Comparison of ENCODE assay signal across 21 mouse cellular contexts in genomic region chr4:62505991-62506390, GRCm38 (mm10). TPM values are rescaled to one million over a fixed set of nuclear protein-coding genes. Genes with fewer than 3 reads are reported as not detected.
A peak's percentile ranks its signal among the peaks of the same experiment; 100 is the strongest.
DNase-seq lines count a peak whose midpoint lies in the region; ATAC-seq and TF ChIP-seq lines count a peak whose summit lies in the region.
"Had no signal": no experiment of that assay in that cellular context is flagged by ENCODE, and none has a peak within 500 bp of the region (broad histone marks: within the 10 kb centered on the region; RNA-seq: fewer than 3 reads in every experiment).

No protein-coding gene starts in this region.

- DNase-seq in cerebellum, adult 9-11 months: peak; percentile 9
- no peak for DNase-seq in cerebellum, adult 11 months
- DNase-seq in liver, adult 2 months (ENCODE audit: extremely low read depth, low read depth, low spot score): peak; percentile 90
- DNase-seq in liver, postnatal 0 days: no peak
- DNase-seq in CH12.LX (ENCODE audit: extremely low read depth): no peak
- no peak for DNase-seq in right cerebral cortex, postnatal 36 days (ENCODE audit: low spot score in 2 of 2)
- DNase-seq: adrenal gland, postnatal 10 days; cerebellum, adult 18-20 months; cerebellum, postnatal 10 days; gastrocnemius, adult 2 months; gastrocnemius, postnatal 25 days; heart, postnatal 10 days had no signal

- dilution Hi-C loops in CH12.LX (cut with MboI; ENCODE audit: extremely low pct_ligation_motif_present, extremely low pct_unique_long_range_greater_than_20kb, low sequenced_read_pairs): no loop called here

- in situ Hi-C loops in CH12.LX (cut with MboI; ENCODE audit: low pct_ligation_motif_present, low pct_unique_long_range_greater_than_20kb, low sequenced_read_pairs): loop anchor here (5.0 to 10.0 kb wide), 2 partner anchors 79 to 101 kb away; partner anchors contain the start of genes Cdc26 and Prpf4

- TF ChIP-seq POLR2A in liver, adult 2 months (IDR thresholded peaks at IDR 0.05; ENCODE audit: extremely low read depth, insufficient read depth, low read length): no peak
- no peak for TF ChIP-seq POLR2A in CH12.LX (IDR thresholded peaks at IDR 0.05; ENCODE audit: low read depth, low read length)

- no peaks in the 10 kb centered on the region for H3K9me3 ChIP-seq in liver, postnatal 0 days (ENCODE audit: low read length)
- no peaks in the 10 kb centered on the region for H3K9me3 ChIP-seq in CH12.LX (replicated peaks; ENCODE audit: low read length)
- no peaks in the 10 kb centered on the region for H3K9me3 ChIP-seq in liver, embryonic 16.5 days (replicated peaks; ENCODE audit: control insufficient read depth, low read length)
- H3K9me3 ChIP-seq: embryonic facial prominence, embryonic 10.5 days; forebrain, embryonic 10.5 days; heart, embryonic 10.5 days; hindbrain, embryonic 10.5 days had no signal

- TF ChIP-seq CTCF in liver, adult 2 months (IDR thresholded peaks at IDR 0.05; ENCODE audit: low read depth, low read length): no peak
- no peak for TF ChIP-seq CTCF in liver, postnatal 0 days (IDR thresholded peaks at IDR 0.05; ENCODE audit: low read depth)
- no peak for TF ChIP-seq CTCF in CH12.LX (conservative IDR thresholded peaks at IDR 0.05 in 1 of 2, IDR thresholded peaks at IDR 0.05 in 1 of 2; ENCODE audit: low read depth in 2 of 2, low read length in 2 of 2)

- TF ChIP-seq RAD21 in CH12.LX (IDR thresholded peaks at IDR 0.05; ENCODE audit: low read depth, low read length): no peak

- peaks cover under 1% of the 10 kb centered on the region; the same call in 1 of the 2 replicates for H3K79me2 ChIP-seq in liver, adult 2 months (ENCODE audit: control insufficient read depth, insufficient read depth, low read length)
- no peaks in the 10 kb centered on the region for H3K79me2 ChIP-seq in CH12.LX (replicated peaks; ENCODE audit: control insufficient read depth, extremely low read depth, insufficient read depth, poor library complexity, severe bottlenecking)

- H3K27me3 ChIP-seq in liver, adult 2 months (ENCODE audit: control insufficient read depth, insufficient read depth, low read length): no peaks in the 10 kb centered on the region
- no peaks in the 10 kb centered on the region for H3K27me3 ChIP-seq in liver, postnatal 0 days (ENCODE audit: insufficient read depth, low read length)
- H3K27me3 ChIP-seq in CH12.LX (replicated peaks): no peaks in the 10 kb centered on the region
- H3K27me3 ChIP-seq in liver, embryonic 16.5 days (ENCODE audit: control insufficient read depth, insufficient read depth, low read depth, low read length): no peaks in the 10 kb centered on the region

- peak overlapping the region; percentile 37; the same call in 1 of the 2 replicates for H3K27ac ChIP-seq in liver, adult 2 months (replicated peaks; ENCODE audit: insufficient read depth, low read depth, low read length)
- H3K27ac ChIP-seq in liver, postnatal 0 days (ENCODE audit: low read depth): no peak overlapping the region
- H3K27ac ChIP-seq in CH12.LX (ENCODE audit: insufficient read depth, low read depth): no peak overlapping the region
- H3K27ac ChIP-seq in liver, embryonic 16.5 days (ENCODE audit: low read length): peak overlapping the region; percentile 27; the same call in 1 of the 2 replicates
- H3K27ac ChIP-seq: embryonic facial prominence, embryonic 10.5 days; forebrain, embryonic 10.5 days; gastrocnemius, adult 2 months; heart, embryonic 10.5 days; hindbrain, embryonic 10.5 days; hindbrain, embryonic 14.5 days had no signal

- TF ChIP-seq EP300 in liver, postnatal 0 days (IDR thresholded peaks at IDR 0.05; ENCODE audit: low read depth): no peak
- TF ChIP-seq EP300 in CH12.LX (IDR thresholded peaks at IDR 0.05; ENCODE audit: low read length): no peak

- peaks cover 41% of the 10 kb centered on the region for H3K4me1 ChIP-seq in liver, adult 2 months (ENCODE audit: control insufficient read depth, insufficient read depth, low read length)
- peaks cover 21% of the 10 kb centered on the region for H3K4me1 ChIP-seq in liver, postnatal 0 days (ENCODE audit: insufficient read depth)
- H3K4me1 ChIP-seq in CH12.LX (ENCODE audit: control insufficient read depth in 1 of 2, insufficient read depth in 2 of 2): peaks cover 0 to 14% of the 10 kb centered on the region in 2 experiments; a peak in 2 of 4 replicates
- peaks cover 30% of the 10 kb centered on the region for H3K4me1 ChIP-seq in liver, embryonic 16.5 days (ENCODE audit: control insufficient read depth, low read depth, low read length)

- H3K36me3 ChIP-seq in liver, adult 2 months (ENCODE audit: control insufficient read depth, insufficient read depth, low read length): peaks cover 19% of the 10 kb centered on the region
- H3K36me3 ChIP-seq in liver, postnatal 0 days (replicated peaks; ENCODE audit: insufficient read depth, low read length): peaks cover 42% of the 10 kb centered on the region
- H3K36me3 ChIP-seq in CH12.LX (replicated peaks in 1 of 2; ENCODE audit: control insufficient read depth in 1 of 2, insufficient read depth in 1 of 2, low read length in 1 of 2): peaks cover 33 to 43% of the 10 kb centered on the region in 2 experiments
- peaks cover 39% of the 10 kb centered on the region for H3K36me3 ChIP-seq in liver, embryonic 16.5 days (ENCODE audit: control insufficient read depth, insufficient read depth)

- H3K4me3 ChIP-seq in liver, adult 2 months (ENCODE audit: insufficient read depth, low read depth, low read length): no peak overlapping the region
- H3K4me3 ChIP-seq in liver, postnatal 0 days (ENCODE audit: low read depth, low read length): no peak overlapping the region
- H3K4me3 ChIP-seq in CH12.LX (replicated peaks in 1 of 3; ENCODE audit: low read depth in 2 of 3, low read length in 2 of 3, poor library complexity in 1 of 3): no peak overlapping the region
- no peak overlapping the region for H3K4me3 ChIP-seq in liver, embryonic 16.5 days (ENCODE audit: low read depth, low read length)
- H3K4me3 ChIP-seq: embryonic facial prominence, embryonic 10.5 days; erythroblast, embryonic 14.5 days; forebrain, embryonic 10.5 days; gastrocnemius, adult 2 months; heart, embryonic 10.5 days; hindbrain, embryonic 10.5 days had no signal

- 8% methylated on average over 3 of the region's 3 CpGs for WGBS in liver, adult 2 months
- WGBS in liver, postnatal 0 days (ENCODE audit: insufficient replicate concordance): 77% methylated on average over 3 of the region's 3 CpGs
- 73% methylated on average over 3 of the region's 3 CpGs for WGBS in liver, embryonic 16.5 days (ENCODE audit: insufficient replicate concordance)

- no peak overlapping the region for H3K9ac ChIP-seq in liver, adult 2 months (ENCODE audit: low read depth, low read length)
- H3K9ac ChIP-seq in liver, postnatal 0 days (replicated peaks): no peak overlapping the region
- no peak overlapping the region for H3K9ac ChIP-seq in CH12.LX (ENCODE audit: insufficient read depth, low read depth)
- H3K9ac ChIP-seq in liver, embryonic 16.5 days (ENCODE audit: low read depth, low read length): no peak overlapping the region
- H3K9ac ChIP-seq: hindbrain, embryonic 14.5 days had no signal

- no peak overlapping the region for H3K4me2 ChIP-seq in liver, postnatal 0 days (ENCODE audit: low read depth, low read length)
- H3K4me2 ChIP-seq in CH12.LX (ENCODE audit: insufficient read depth, low read depth, poor library complexity, severe bottlenecking): no peak overlapping the region
- no peak overlapping the region for H3K4me2 ChIP-seq in liver, embryonic 16.5 days (ENCODE audit: low read depth, low read length)
- H3K4me2 ChIP-seq: hindbrain, embryonic 14.5 days had no signal

- no peak for ATAC-seq in liver, postnatal 0 days
- ATAC-seq in liver, embryonic 16.5 days (ENCODE audit: low read depth): no peak
- ATAC-seq: forebrain, embryonic 14.5 days had no signal

RNA-seq across cellular contexts. Expression of gene Hdhd3, which starts 2.7 kb away (rescaled TPM):
- 14.0 and 14.9 TPM in 2 replicates for total RNA-seq in liver, adult 2 months (2014; rRNA removed)
- 61.4 and 73.7 TPM in 2 replicates for polyA plus RNA-seq in liver, adult 2 months (2012; rRNA removed)
- polyA plus RNA-seq in liver, postnatal 0 days (2015; fragmentation: Nextera tagmentation; extraction: Ambion mirVana): 19.7 and 20.3 TPM in 2 replicates
- total RNA-seq in CH12.LX (2012; rRNA removed) (4.7 and 6.1 TPM in 2 replicates), CH12.LX (2014; rRNA removed) (2.9 and 4.5 TPM in 2 replicates)
- polyA plus RNA-seq in CH12.LX (2012; ENCODE audit: insufficient read length, low read depth): 4.7 and 5.3 TPM in 2 replicates
- polyA plus RNA-seq in liver, embryonic 16.5 days (2015; fragmentation: Nextera tagmentation; extraction: Ambion mirVana): 9.0 and 9.5 TPM in 2 replicates

RNA-seq across cellular contexts. Expression of gene Alad, which starts 13.7 kb away (rescaled TPM):
- 114 and 123 TPM in 2 replicates for total RNA-seq in liver, adult 2 months (2014; rRNA removed)
- polyA plus RNA-seq in liver, adult 2 months (2012; rRNA removed): 328 and 437 TPM in 2 replicates
- 295 and 303 TPM in 2 replicates for polyA plus RNA-seq in liver, postnatal 0 days (2015; fragmentation: Nextera tagmentation; extraction: Ambion mirVana)
- total RNA-seq in CH12.LX (2012; rRNA removed) (79.0 and 84.2 TPM in 2 replicates), CH12.LX (2014; rRNA removed) (33.3 and 35.1 TPM in 2 replicates)
- 71.5 and 78.2 TPM in 2 replicates for polyA plus RNA-seq in CH12.LX (2012; ENCODE audit: insufficient read length, low read depth)
- polyA plus RNA-seq in liver, embryonic 16.5 days (2015; fragmentation: Nextera tagmentation; extraction: Ambion mirVana): 516 and 530 TPM in 2 replicates

RNA-seq across cellular contexts. Expression of gene Pole3, which starts 18.9 kb away (rescaled TPM):
- 11.7 and 13.4 TPM in 2 replicates for total RNA-seq in liver, adult 2 months (2014; rRNA removed)
- polyA plus RNA-seq in liver, adult 2 months (2012; rRNA removed): 9.1 and 9.3 TPM in 2 replicates
- polyA plus RNA-seq in liver, postnatal 0 days (2015; fragmentation: Nextera tagmentation; extraction: Ambion mirVana): 26.4 and 29.2 TPM in 2 replicates
- total RNA-seq in CH12.LX (2012; rRNA removed) (32.1 and 43.7 TPM in 2 replicates), CH12.LX (2014; rRNA removed) (69.8 and 74.6 TPM in 2 replicates)
- 87.5 and 98.9 TPM in 2 replicates for polyA plus RNA-seq in CH12.LX (2012; ENCODE audit: insufficient read length, low read depth)
- 44.8 and 48.9 TPM in 2 replicates for polyA plus RNA-seq in liver, embryonic 16.5 days (2015; fragmentation: Nextera tagmentation; extraction: Ambion mirVana)

RNA-seq across cellular contexts. Expression of gene 4933430I17Rik, which starts 19.2 kb away (rescaled TPM):
- total RNA-seq in liver, adult 2 months (2014; rRNA removed): not detected in 2 replicates
- polyA plus RNA-seq in liver, adult 2 months (2012; rRNA removed): not detected in 2 replicates
- polyA plus RNA-seq in liver, postnatal 0 days (2015; fragmentation: Nextera tagmentation; extraction: Ambion mirVana): not detected in 2 replicates
- total RNA-seq in CH12.LX (2012; rRNA removed) (0.21 and 0.30 TPM in 2 replicates), CH12.LX (2014; rRNA removed) (0.34 and 0.52 TPM in 2 replicates)
- 1.8 and 1.9 TPM in 2 replicates for polyA plus RNA-seq in CH12.LX (2012; ENCODE audit: insufficient read length, low read depth)
- 0.06 TPM in 2 replicates for polyA plus RNA-seq in liver, embryonic 16.5 days (2015; fragmentation: Nextera tagmentation; extraction: Ambion mirVana)
- polyA plus RNA-seq: erythroblast, embryonic 14.5 days had no signal

RNA-seq across cellular contexts. Expression of gene Bspry, which starts 26.1 kb away (rescaled TPM):
- 0.09 TPM in 1 of 2 replicates, not detected in the other for total RNA-seq in liver, adult 2 months (2014; rRNA removed)
- polyA plus RNA-seq in liver, adult 2 months (2012; rRNA removed): 0.19 and 0.26 TPM in 2 replicates
- polyA plus RNA-seq in liver, postnatal 0 days (2015; fragmentation: Nextera tagmentation; extraction: Ambion mirVana): 0.18 and 0.26 TPM in 2 replicates
- total RNA-seq in CH12.LX (2012; rRNA removed): 1.1 and 1.2 TPM in 2 replicates
- 0.86 and 0.95 TPM in 2 replicates for total RNA-seq in CH12.LX (2014; rRNA removed)
- 0.53 and 1.2 TPM in 2 replicates for polyA plus RNA-seq in CH12.LX (2012; ENCODE audit: insufficient read length, low read depth)
- 0.15 and 0.27 TPM in 2 replicates for polyA plus RNA-seq in liver, embryonic 16.5 days (2015; fragmentation: Nextera tagmentation; extraction: Ambion mirVana)
- total RNA-seq: gastrocnemius, adult 2 months; granulocyte monocyte progenitor cell, adult 5-6 weeks had no signal
- polyA plus RNA-seq: erythroblast, embryonic 14.5 days had no signal

Comparison
In these comparisons a context has a peak if more than half of its experiments do, and no peak if none do; other contexts are left out.
1. DNase-seq: peak in cerebellum, adult 9-11 months (single experiment) and liver, adult 2 months (single experiment); none in cerebellum, adult 11 months (single experiment), liver, postnatal 0 days (single experiment), CH12.LX (single experiment) and right cerebral cortex, postnatal 36 days (0 of 2).
2. H3K27ac ChIP-seq: peak in liver, adult 2 months (single experiment) and liver, embryonic 16.5 days (single experiment); none in liver, postnatal 0 days (single experiment) and CH12.LX (single experiment).